Mouse (Mus musculus): Measurements from ENCODE around the gene Bach2. TPM values are rescaled to one million over a fixed set of nuclear protein-coding genes. Genes with fewer than 3 reads are reported as not detected.

The Bach2 gene
- polyA plus RNA-seq, 1 experiment from 2014 or later = 4.8 TPM

GRCm38 (mm10) chr4:32464540-32464939, 225.9 kb downstream of the Bach2 start:
- H3K9ac ChIP-seq (ENCODE audit: low read depth, low read length) = no peak overlapping the region
- H3K27me3 ChIP-seq (replicated peaks; ENCODE audit: control insufficient read depth, insufficient read depth, low read length) = no peaks in the 10 kb centered on the region
- no peaks in the 10 kb centered on the region for H3K36me3 ChIP-seq (ENCODE audit: control insufficient read depth, insufficient read depth, low read length)
- no peak overlapping the region for H3K4me2 ChIP-seq
- H3K9me3 ChIP-seq (ENCODE audit: control insufficient read depth, low read length) = no peaks in the 10 kb centered on the region
- no peak overlapping the region for H3K4me3 ChIP-seq (ENCODE audit: low read depth, low read length)
- H3K27ac ChIP-seq (ENCODE audit: low read depth, low read length) = no peak overlapping the region
- ATAC-seq (replicated peaks; ENCODE audit: low FRiP score) (no peak), DNase-seq (ENCODE audit: low spot score) (no peak)
- H3K4me1 ChIP-seq (replicated peaks; ENCODE audit: control insufficient read depth, insufficient read depth, low read length) = no peaks in the 10 kb centered on the region
- 73% methylated on average over 6 of the region's 6 CpGs for WGBS

GRCm38 (mm10) chr4:32466031-32466430, 227.4 kb downstream of the Bach2 start:
- Histone ChIP-seq H3K4me2 (no peak overlapping the region), H3K9ac (ENCODE audit: low read depth, low read length) (no peak overlapping the region), H3K27me3 (replicated peaks; ENCODE audit: control insufficient read depth, insufficient read depth, low read length) (no peaks in the 10 kb centered on the region), H3K36me3 (ENCODE audit: control insufficient read depth, insufficient read depth, low read length) (no peaks in the 10 kb centered on the region), H3K27ac (ENCODE audit: low read depth, low read length) (no peak overlapping the region), H3K4me3 (ENCODE audit: low read depth, low read length) (no peak overlapping the region), H3K4me1 (replicated peaks; ENCODE audit: control insufficient read depth, insufficient read depth, low read length) (no peaks in the 10 kb centered on the region), H3K9me3 (ENCODE audit: control insufficient read depth, low read length) (no peaks in the 10 kb centered on the region)
- no peak for ATAC-seq (replicated peaks; ENCODE audit: low FRiP score)
- DNase-seq (ENCODE audit: low spot score) = no peak
- 76% methylated on average over 8 of the region's 8 CpGs for WGBS

- no peaks in the 10 kb centered on the region for H3K27me3 ChIP-seq (replicated peaks; ENCODE audit: control insufficient read depth, insufficient read depth, low read length)
- H3K9ac ChIP-seq (ENCODE audit: low read depth, low read length) = no peak overlapping the region
- H3K4me1 ChIP-seq (replicated peaks; ENCODE audit: control insufficient read depth, insufficient read depth, low read length) = no peaks in the 10 kb centered on the region
- 84% methylated on average over 6 of the region's 6 CpGs for WGBS
- DNase-seq (ENCODE audit: low spot score) = no peak
- no peak overlapping the region for H3K4me2 ChIP-seq
- H3K27ac ChIP-seq (ENCODE audit: low read depth, low read length) = no peak overlapping the region
- no peak for ATAC-seq (replicated peaks; ENCODE audit: low FRiP score)
- H3K36me3 ChIP-seq (ENCODE audit: control insufficient read depth, insufficient read depth, low read length) = no peaks in the 10 kb centered on the region
- no peak overlapping the region for H3K4me3 ChIP-seq (ENCODE audit: low read depth, low read length)
- no peaks in the 10 kb centered on the region for H3K9me3 ChIP-seq (ENCODE audit: control insufficient read depth, low read length)
Observed at GRCm38 (mm10) chr4:32477977-32478660, 239.5 kb downstream of the Bach2 start.

GRCm38 (mm10) chr4:32479231-32479630, 240.6 kb downstream of the Bach2 start:
- Histone ChIP-seq H3K27me3 (replicated peaks; ENCODE audit: control insufficient read depth, insufficient read depth, low read length) (no peaks in the 10 kb centered on the region), H3K4me3 (ENCODE audit: low read depth, low read length) (no peak overlapping the region), H3K4me1 (replicated peaks; ENCODE audit: control insufficient read depth, insufficient read depth, low read length) (no peaks in the 10 kb centered on the region), H3K9ac (ENCODE audit: low read depth, low read length) (no peak overlapping the region), H3K4me2 (no peak overlapping the region), H3K27ac (ENCODE audit: low read depth, low read length) (no peak overlapping the region), H3K9me3 (ENCODE audit: control insufficient read depth, low read length) (no peaks in the 10 kb centered on the region), H3K36me3 (ENCODE audit: control insufficient read depth, insufficient read depth, low read length) (no peaks in the 10 kb centered on the region)
- no peak for DNase-seq (ENCODE audit: low spot score)
- 58% methylated on average over 3 of the region's 3 CpGs for WGBS
- ATAC-seq (replicated peaks; ENCODE audit: low FRiP score) = no peak

DNA sequence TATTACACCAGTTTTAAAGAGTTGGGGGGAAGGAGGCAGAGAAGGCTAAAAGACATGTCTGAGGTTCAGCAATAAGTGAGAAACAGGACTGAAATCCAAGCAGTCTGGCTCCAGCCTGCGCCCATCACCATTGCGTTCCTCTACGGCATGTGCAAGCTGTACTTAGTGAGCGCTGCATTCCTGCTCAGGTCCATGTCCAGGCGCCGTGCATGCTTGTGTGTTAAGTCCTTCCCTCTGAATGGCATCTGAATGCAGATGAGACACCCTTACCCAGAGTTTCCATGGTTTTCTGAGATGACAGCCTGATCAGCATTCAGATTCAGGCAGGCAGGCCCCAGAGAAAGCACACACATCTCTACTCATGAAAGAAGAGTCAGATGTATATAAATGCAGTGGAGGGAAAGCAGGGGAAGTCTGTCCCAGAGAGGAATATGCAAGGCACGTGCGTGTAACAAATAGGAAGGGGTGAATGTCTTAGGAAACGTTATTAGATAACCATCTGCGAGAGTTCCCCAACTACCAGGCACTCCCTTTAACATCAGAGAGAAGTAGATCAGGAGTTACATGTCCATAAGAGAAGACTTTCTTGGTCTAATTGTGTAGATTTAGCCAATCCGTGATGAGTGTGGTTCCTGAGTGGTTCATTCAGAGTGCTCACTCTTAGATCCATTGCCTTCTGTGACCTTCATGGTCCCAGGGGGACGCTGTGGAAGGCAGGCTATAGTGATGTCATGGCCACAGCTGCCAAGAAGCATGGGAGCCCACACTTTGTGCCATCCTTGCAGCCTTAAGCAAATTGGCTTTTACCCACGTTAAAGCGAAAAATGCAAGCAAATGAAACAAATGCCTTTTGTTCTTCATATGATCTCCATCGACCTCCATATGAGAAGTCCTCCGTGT, 241.4 kb downstream of the Bach2 start:
- Histone ChIP-seq H3K27ac (ENCODE audit: low read depth, low read length) (no peak overlapping the region), H3K27me3 (replicated peaks; ENCODE audit: control insufficient read depth, insufficient read depth, low read length) (no peaks in the 10 kb centered on the region), H3K36me3 (ENCODE audit: control insufficient read depth, insufficient read depth, low read length) (no peaks in the 10 kb centered on the region), H3K9ac (ENCODE audit: low read depth, low read length) (no peak overlapping the region), H3K4me1 (replicated peaks; ENCODE audit: control insufficient read depth, insufficient read depth, low read length) (no peaks in the 10 kb centered on the region), H3K4me3 (ENCODE audit: low read depth, low read length) (no peak overlapping the region), H3K9me3 (ENCODE audit: control insufficient read depth, low read length) (no peaks in the 10 kb centered on the region), H3K4me2 (no peak overlapping the region)
- WGBS = 80% methylated on average over 16 of the region's 16 CpGs
- DNase-seq (ENCODE audit: low spot score) (no peak), ATAC-seq (replicated peaks; ENCODE audit: low FRiP score) (no peak)

DNA sequence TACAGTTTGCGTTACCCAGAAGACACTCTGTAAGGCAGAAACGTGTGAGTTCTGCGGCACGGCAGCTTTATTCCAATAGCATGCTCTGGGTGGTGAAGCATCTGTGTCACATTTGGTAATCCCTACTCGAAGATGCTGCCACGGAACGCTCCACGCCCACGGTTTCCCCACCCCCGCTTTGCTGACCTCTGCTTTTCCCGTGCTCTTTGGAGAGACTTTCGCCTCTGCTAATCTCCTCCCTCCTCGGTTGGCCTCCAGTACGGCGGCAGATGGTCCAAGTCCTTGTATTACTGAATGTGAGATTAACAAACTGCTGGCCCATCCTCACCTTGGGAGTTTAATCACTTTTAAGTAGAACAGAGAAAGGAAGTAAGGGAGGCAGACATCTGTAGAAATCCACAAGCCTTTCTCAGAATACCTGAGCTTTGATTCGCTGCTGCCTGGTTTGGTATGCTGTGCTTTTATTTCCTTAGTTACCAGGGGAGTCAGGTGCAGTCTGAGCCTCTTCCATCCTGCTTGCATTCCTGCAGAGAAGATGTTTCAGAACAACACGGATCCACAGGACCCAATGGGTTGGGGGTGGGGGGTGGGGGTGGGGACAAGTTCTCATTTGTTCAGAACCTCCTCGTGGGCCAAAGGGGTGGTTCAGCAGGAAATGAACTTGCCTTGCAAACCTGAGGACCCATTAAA, 242.9 kb downstream of the Bach2 start:
- WGBS = 39% methylated on average over 18 of the region's 18 CpGs
- Histone ChIP-seq H3K27ac (ENCODE audit: low read depth, low read length) (no peak overlapping the region), H3K4me2 (no peak overlapping the region), H3K9ac (ENCODE audit: low read depth, low read length) (no peak overlapping the region), H3K4me1 (replicated peaks; ENCODE audit: control insufficient read depth, insufficient read depth, low read length) (no peaks in the 10 kb centered on the region), H3K36me3 (ENCODE audit: control insufficient read depth, insufficient read depth, low read length) (no peaks in the 10 kb centered on the region), H3K4me3 (ENCODE audit: low read depth, low read length) (no peak overlapping the region), H3K9me3 (ENCODE audit: control insufficient read depth, low read length) (no peaks in the 10 kb centered on the region), H3K27me3 (replicated peaks; ENCODE audit: control insufficient read depth, insufficient read depth, low read length) (no peaks in the 10 kb centered on the region)
- DNase-seq (ENCODE audit: low spot score) (no peak), ATAC-seq (replicated peaks; ENCODE audit: low FRiP score) (no peak)

- Histone ChIP-seq H3K9me3 (ENCODE audit: control insufficient read depth, low read length) (no peaks in the 10 kb centered on the region), H3K27ac (ENCODE audit: low read depth, low read length) (no peak overlapping the region), H3K36me3 (ENCODE audit: control insufficient read depth, insufficient read depth, low read length) (no peaks in the 10 kb centered on the region), H3K4me2 (no peak overlapping the region), H3K4me3 (ENCODE audit: low read depth, low read length) (no peak overlapping the region), H3K27me3 (replicated peaks; ENCODE audit: control insufficient read depth, insufficient read depth, low read length) (no peaks in the 10 kb centered on the region), H3K4me1 (replicated peaks; ENCODE audit: control insufficient read depth, insufficient read depth, low read length) (no peaks in the 10 kb centered on the region; the same call in 1 of the 2 replicates), H3K9ac (ENCODE audit: low read depth, low read length) (no peak overlapping the region)
- ATAC-seq (replicated peaks; ENCODE audit: low FRiP score) (no peak), DNase-seq (ENCODE audit: low spot score) (no peak)
- WGBS = 77% methylated on average over 8 of the region's 8 CpGs
Observed at GRCm38 (mm10) chr4:32482138-32482537, 243.5 kb downstream of the Bach2 start.

- WGBS = 41% methylated on average over 8 of the region's 8 CpGs
- ATAC-seq (replicated peaks; ENCODE audit: low FRiP score) (no peak), DNase-seq (ENCODE audit: low spot score) (no peak)
- Histone ChIP-seq H3K9ac (ENCODE audit: low read depth, low read length) (no peak overlapping the region), H3K4me1 (replicated peaks; ENCODE audit: control insufficient read depth, insufficient read depth, low read length) (no peaks in the 10 kb centered on the region; the same call in 1 of the 2 replicates), H3K4me2 (no peak overlapping the region), H3K27ac (ENCODE audit: low read depth, low read length) (no peak overlapping the region), H3K9me3 (ENCODE audit: control insufficient read depth, low read length) (no peaks in the 10 kb centered on the region), H3K36me3 (ENCODE audit: control insufficient read depth, insufficient read depth, low read length) (no peaks in the 10 kb centered on the region), H3K4me3 (ENCODE audit: low read depth, low read length) (no peak overlapping the region), H3K27me3 (replicated peaks; ENCODE audit: control insufficient read depth, insufficient read depth, low read length) (no peaks in the 10 kb centered on the region)
Observed at GRCm38 (mm10) chr4:32482936-32483335, 244.3 kb downstream of the Bach2 start.

All from liver, embryonic 11.5 days (tissue).